Mouse (Mus musculus) intestine, embryonic 16.5 days (tissue): ENCODE results near the gene Ric3. TPM values are rescaled to one million over a fixed set of nuclear protein-coding genes. Genes with fewer than 3 reads are reported as not detected.

Source experiments
- ATAC-seq: fragments of 200-750 bp; cut with Nextera tagmentation; 2 replicates; pipeline ENCODE4 v1.8.0; 2017; ENCODE audit warnings: moderate TSS enrichment, moderate library complexity
- H3K27ac ChIP-seq: fragments of 300-500 bp; sonication (generic); 2 replicates; pipeline ENCODE4 v1.5.1; 2014; ENCODE audit warnings: mild to moderate bottlenecking, low read length
- H3K27me3 ChIP-seq: fragments of 300-500 bp; sonication (generic); replicated peaks from 2 replicates; pipeline ENCODE4 v1.6.1; 2014; ENCODE audit warnings: low read length, control low read depth, mixed read lengths; ENCODE audit not compliant: control insufficient read depth, insufficient read depth
- H3K36me3 ChIP-seq: fragments of 300-500 bp; sonication (generic); 2 replicates; pipeline ENCODE4 v1.6.1; 2014; ENCODE audit warnings: low read length, control low read depth; ENCODE audit not compliant: control insufficient read depth, insufficient read depth
- H3K4me1 ChIP-seq: fragments of 300-500 bp; sonication (generic); 2 replicates; pipeline ENCODE4 v1.6.1; 2014; ENCODE audit warnings: low read length, control low read depth, mixed read lengths; ENCODE audit not compliant: control insufficient read depth, insufficient read depth
- H3K4me2 ChIP-seq: fragments of 300-500 bp; sonication (generic); 2 replicates; pipeline ENCODE4 v1.6.1; 2014; ENCODE audit warnings: low read depth, low read length, control low read depth
- H3K4me3 ChIP-seq: fragments of 300-500 bp; sonication (generic); 2 replicates; pipeline ENCODE4 v1.5.1; 2014; ENCODE audit warnings: mild to moderate bottlenecking, low read length
- H3K9ac ChIP-seq: fragments of 300-500 bp; sonication (generic); 2 replicates; pipeline ENCODE4 v1.6.1; 2014; ENCODE audit warnings: low read depth, low read length
- H3K9me3 ChIP-seq: fragments of 300-500 bp; sonication (generic); 2 replicates; pipeline ENCODE4 v1.6.1; 2016; ENCODE audit warnings: low read length, control low read depth; ENCODE audit not compliant: control insufficient read depth
- WGBS: fragments of 180-500 bp; shearing (Covaris S2); extraction: QIAGEN DNeasy Blood & Tissue Kit; methylation state at CpG from one replicate; pipeline ENCODE4 v1.1.7; 2014; 5-methylcytosine and 5-hydroxymethylcytosine counted together
- polyA plus RNA-seq: library from polyadenylated mRNA; unstranded; fragments of >200 nt; fragmentation: Nextera tagmentation; extraction: Ambion mirVana; gene quantifications from 2 replicates; pipeline ENCODE4 v1.2.1, GENCODE M21; 2015

The Ric3 gene
- polyA plus RNA-seq, 1 experiment from 2014 or later, result 1.7 TPM

- H3K9me3 ChIP-seq, result no peaks in the 10 kb centered on the region
- H3K27ac ChIP-seq, result no peak overlapping the region
- H3K9ac ChIP-seq, result no peak overlapping the region
- ATAC-seq, result no peak
- WGBS, result 71% methylated on average over 5 of the region's 5 CpGs
- H3K4me1 ChIP-seq, result no peaks in the 10 kb centered on the region
- H3K4me2 ChIP-seq, result no peak overlapping the region
- no peak overlapping the region for H3K4me3 ChIP-seq
- no peaks in the 10 kb centered on the region for H3K36me3 ChIP-seq
- H3K27me3 ChIP-seq, result no peaks in the 10 kb centered on the region
Measured at GRCm38 (mm10) chr7:109072326-109072725, 10.8 kb downstream of the Ric3 start.

GRCm38 (mm10) chr7:109069641-109070040, 13.5 kb downstream of the Ric3 start:
- Histone ChIP-seq H3K4me1 (no peaks in the 10 kb centered on the region), H3K9me3 (no peaks in the 10 kb centered on the region), H3K9ac (no peak overlapping the region), H3K27me3 (no peaks in the 10 kb centered on the region), H3K27ac (no peak overlapping the region), H3K36me3 (no peaks in the 10 kb centered on the region), H3K4me3 (no peak overlapping the region), H3K4me2 (no peak overlapping the region)
- no peak for ATAC-seq
- WGBS, result 81% methylated on average over 4 of the region's 4 CpGs

GRCm38 (mm10) chr7:109059536-109059935, 23.6 kb downstream of the Ric3 start:
- no peak for ATAC-seq
- Histone ChIP-seq H3K4me2 (no peak overlapping the region), H3K36me3 (no peaks in the 10 kb centered on the region), H3K27me3 (no peaks in the 10 kb centered on the region), H3K4me3 (no peak overlapping the region), H3K9me3 (no peaks in the 10 kb centered on the region), H3K4me1 (no peaks in the 10 kb centered on the region), H3K9ac (no peak overlapping the region), H3K27ac (no peak overlapping the region)
- 83% methylated on average over 4 of the region's 4 CpGs for WGBS

- Histone ChIP-seq H3K27me3 (no peaks in the 10 kb centered on the region), H3K4me3 (no peak overlapping the region), H3K36me3 (no peaks in the 10 kb centered on the region), H3K9ac (no peak overlapping the region), H3K9me3 (no peaks in the 10 kb centered on the region), H3K27ac (no peak overlapping the region), H3K4me1 (no peaks in the 10 kb centered on the region), H3K4me2 (no peak overlapping the region)
- WGBS, result 86% methylated on average over 1 of the region's 1 CpGs
- no peak for ATAC-seq
Measured at GRCm38 (mm10) chr7:109050831-109051230, 32.3 kb downstream of the Ric3 start.

GRCm38 (mm10) chr7:109045876-109046275, 37.3 kb downstream of the Ric3 start:
- no peak overlapping the region for H3K4me2 ChIP-seq
- no peak overlapping the region for H3K9ac ChIP-seq
- WGBS, result 87% methylated on average over 2 of the region's 2 CpGs
- no peak overlapping the region for H3K27ac ChIP-seq
- H3K9me3 ChIP-seq, result no peaks in the 10 kb centered on the region
- ATAC-seq, result no peak
- H3K27me3 ChIP-seq, result no peaks in the 10 kb centered on the region
- H3K36me3 ChIP-seq, result no peaks in the 10 kb centered on the region
- no peak overlapping the region for H3K4me3 ChIP-seq
- H3K4me1 ChIP-seq, result no peaks in the 10 kb centered on the region

GRCm38 (mm10) chr7:109039445-109039844, 43.7 kb downstream of the Ric3 start:
- no peak for ATAC-seq
- Histone ChIP-seq H3K27ac (no peak overlapping the region), H3K9ac (no peak overlapping the region), H3K9me3 (no peaks in the 10 kb centered on the region), H3K4me1 (no peaks in the 10 kb centered on the region), H3K4me3 (no peak overlapping the region), H3K27me3 (no peaks in the 10 kb centered on the region), H3K36me3 (no peaks in the 10 kb centered on the region), H3K4me2 (no peak overlapping the region)
- WGBS, result 87% methylated on average over 5 of the region's 5 CpGs

- Histone ChIP-seq H3K4me2 (no peak overlapping the region), H3K27ac (no peak overlapping the region), H3K9ac (no peak overlapping the region), H3K9me3 (no peaks in the 10 kb centered on the region), H3K4me1 (no peaks in the 10 kb centered on the region), H3K4me3 (no peak overlapping the region), H3K27me3 (no peaks in the 10 kb centered on the region), H3K36me3 (no peaks in the 10 kb centered on the region)
- WGBS, result 24% methylated on average over 1 of the region's 1 CpGs
- no peak for ATAC-seq
Measured at GRCm38 (mm10) chr7:109038987-109039386, 44.1 kb downstream of the Ric3 start.

- no peak overlapping the region for H3K27ac ChIP-seq
- no peaks in the 10 kb centered on the region for H3K9me3 ChIP-seq
- H3K4me1 ChIP-seq, result no peaks in the 10 kb centered on the region
- no peak overlapping the region for H3K4me2 ChIP-seq
- H3K36me3 ChIP-seq, result no peaks in the 10 kb centered on the region
- H3K4me3 ChIP-seq, result no peak overlapping the region
- ATAC-seq, result no peak
- H3K9ac ChIP-seq, result no peak overlapping the region
- 73% methylated on average over 8 of the region's 8 CpGs for WGBS
- H3K27me3 ChIP-seq, result no peaks in the 10 kb centered on the region
Measured at GRCm38 (mm10) chr7:109038121-109038735, 44.9 kb downstream of the Ric3 start.

GRCm38 (mm10) chr7:109032054-109032453, 51.1 kb downstream of the Ric3 start:
- H3K27ac ChIP-seq, result no peak overlapping the region
- H3K4me2 ChIP-seq, result no peak overlapping the region
- WGBS, result 66% methylated on average over 2 of the region's 2 CpGs
- H3K36me3 ChIP-seq, result no peaks in the 10 kb centered on the region
- no peak for ATAC-seq
- H3K9me3 ChIP-seq, result no peaks in the 10 kb centered on the region
- no peak overlapping the region for H3K9ac ChIP-seq
- no peaks in the 10 kb centered on the region for H3K4me1 ChIP-seq
- H3K4me3 ChIP-seq, result no peak overlapping the region
- no peaks in the 10 kb centered on the region for H3K27me3 ChIP-seq

- Histone ChIP-seq H3K4me3 (no peak overlapping the region), H3K9me3 (no peaks in the 10 kb centered on the region), H3K36me3 (no peaks in the 10 kb centered on the region), H3K4me1 (no peaks in the 10 kb centered on the region), H3K27me3 (no peaks in the 10 kb centered on the region), H3K27ac (no peak overlapping the region), H3K4me2 (no peak overlapping the region), H3K9ac (no peak overlapping the region)
- ATAC-seq, result no peak
- 86% methylated on average over 3 of the region's 3 CpGs for WGBS
Measured at GRCm38 (mm10) chr7:109031331-109031730, 51.8 kb downstream of the Ric3 start.
